Mouse (Mus musculus) hindbrain, embryonic 11.5 days (tissue): ENCODE measurements around the gene Scgb2b18. TPM values are rescaled to one million over a fixed set of nuclear protein-coding genes. Genes with fewer than 3 reads are reported as not detected.
"Not testable (repeated sequence)": the region's sequence is repeated elsewhere in the genome, so short reads cannot be mapped to it uniquely, and the experiment has no call there.

Experiments used
- ATAC-seq: fragments of 200-750 bp; cut with Nextera tagmentation; 2 replicates; pipeline ENCODE4 v1.8.0; 2017; ENCODE audit warnings: mild to moderate bottlenecking, moderate TSS enrichment, moderate library complexity; ENCODE audit not compliant: low FRiP score
- DNase-seq: peaks from one replicate; pipeline ENCODE4 v3.0.0-alpha.2; 2015; ENCODE audit warnings: low spot score
- H3K27ac ChIP-seq: fragments of 300-500 bp; sonication (generic); 2 replicates; pipeline ENCODE4 v1.5.1; 2014; ENCODE audit warnings: mild to moderate bottlenecking, low read depth, low read length
- H3K27me3 ChIP-seq: fragments of 300-500 bp; sonication (generic); 2 replicates; pipeline ENCODE4 v1.6.1; 2014; ENCODE audit warnings: mild to moderate bottlenecking, low read length, moderate library complexity, mixed read lengths; ENCODE audit not compliant: control insufficient read depth, insufficient read depth
- H3K36me3 ChIP-seq: fragments of 300-500 bp; sonication (generic); 2 replicates; pipeline ENCODE4 v1.6.1; 2014; ENCODE audit warnings: mild to moderate bottlenecking, low read length, moderate library complexity, mixed read lengths; ENCODE audit not compliant: control insufficient read depth, insufficient read depth
- H3K4me1 ChIP-seq: fragments of 300-500 bp; sonication (generic); replicated peaks from 2 replicates; pipeline ENCODE4 v1.6.1; 2014; ENCODE audit warnings: low read length, mixed read lengths; ENCODE audit not compliant: control insufficient read depth, insufficient read depth
- H3K4me2 ChIP-seq: fragments of 300-500 bp; sonication (generic); replicated peaks from 2 replicates; pipeline ENCODE4 v1.6.1; 2014; ENCODE audit warnings: mild to moderate bottlenecking, low read depth, low read length
- H3K4me3 ChIP-seq: fragments of 300-500 bp; sonication (generic); 2 replicates; pipeline ENCODE4 v1.5.1; 2014; ENCODE audit warnings: low read depth, low read length
- H3K9ac ChIP-seq: fragments of 300-500 bp; sonication (generic); 2 replicates; pipeline ENCODE4 v1.6.1; 2014; ENCODE audit warnings: low read depth, low read length
- H3K9me3 ChIP-seq: fragments of 300-500 bp; sonication (generic); 2 replicates; pipeline ENCODE4 v1.6.1; 2016; ENCODE audit warnings: low read length; ENCODE audit not compliant: control insufficient read depth
- WGBS: fragments of 180-500 bp; shearing (Covaris S2); extraction: QIAGEN DNeasy Blood & Tissue Kit; methylation state at CpG from one replicate; pipeline ENCODE4 v1.1.7; 2014; 5-methylcytosine and 5-hydroxymethylcytosine counted together
- polyA plus RNA-seq: library from polyadenylated mRNA; unstranded; fragments of >200 nt; fragmentation: Nextera tagmentation; extraction: Ambion mirVana; gene quantifications from 2 replicates; pipeline ENCODE4 v1.2.1, GENCODE M21; 2014

Gene Scgb2b18
- not detected in 2 replicates for polyA plus RNA-seq

DNA sequence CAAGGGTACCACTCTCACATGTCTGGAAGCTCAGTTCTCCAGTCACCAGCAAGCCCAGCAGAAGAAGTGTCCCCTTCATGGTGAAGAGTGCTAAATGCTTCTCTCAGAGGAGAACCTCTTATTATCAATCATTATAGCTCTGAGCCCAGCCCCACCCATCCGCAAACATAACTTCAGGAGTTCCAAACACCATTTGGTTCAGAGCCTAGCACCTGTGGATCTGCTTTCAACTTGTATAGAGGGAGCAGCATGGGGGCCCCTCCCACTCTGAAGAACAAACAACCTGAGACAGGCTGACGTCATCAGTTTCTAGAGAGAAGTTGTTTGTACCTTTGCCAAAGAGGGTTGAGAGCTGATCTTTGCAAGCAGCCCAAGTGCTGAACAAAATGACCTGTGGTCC, at the start of gene Scgb2b18:
Scgb2b18 (minus strand) TSS at position 101 of the 400 bp plus-strand sequence.
- H3K4me2 ChIP-seq, H3K27me3 ChIP-seq, H3K4me3 ChIP-seq, H3K9me3 ChIP-seq, H3K36me3 ChIP-seq, H3K9ac ChIP-seq, H3K4me1 ChIP-seq, ATAC-seq, H3K27ac ChIP-seq, DNase-seq: not testable (repeated sequence)
- 77% methylated on average over 2 of the region's 2 CpGs for WGBS

DNA sequence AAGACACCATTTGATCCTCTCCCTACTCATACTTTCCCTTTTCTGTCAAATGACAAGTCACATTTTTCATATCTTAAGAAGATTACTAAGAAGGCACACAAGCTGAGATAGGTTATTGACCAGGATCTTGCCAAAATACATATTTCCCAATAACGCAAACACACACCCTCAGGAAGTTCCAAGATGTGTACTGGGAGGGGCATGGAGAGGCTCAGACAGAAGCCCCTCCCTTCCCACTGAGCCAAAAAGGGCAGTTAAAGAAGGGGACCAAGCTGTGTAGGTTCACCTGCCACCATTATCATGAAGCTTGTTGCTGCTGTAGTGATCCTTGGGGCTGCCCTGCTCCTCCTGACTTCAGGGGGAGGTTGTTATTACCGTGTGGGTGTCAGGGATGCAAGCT, 11.6 kb upstream of the Scgb2b18 start, which contains the start of gene Scgb1b18:
Scgb1b18 (plus strand) TSS at position 301 of the 400 bp plus-strand sequence.
- H3K4me2 ChIP-seq, H3K27me3 ChIP-seq, H3K36me3 ChIP-seq, H3K4me3 ChIP-seq, ATAC-seq, H3K9me3 ChIP-seq, H3K9ac ChIP-seq, H3K4me1 ChIP-seq, H3K27ac ChIP-seq, DNase-seq: not testable (repeated sequence)
- no CpG with 5 or more reads among the region's 2 CpGs for WGBS

Other genes with a start within 250 kb of the Scgb2b18 start
- gene Scgb2b17, start 117.3 kb downstream of the Scgb2b18 start, polyA plus RNA-seq = not detected in 2 replicates
- gene Scgb1b17, start 110.4 kb downstream of the Scgb2b18 start, polyA plus RNA-seq = not detected in 2 replicates
- gene Scgb1b18, start 11.7 kb upstream of the Scgb2b18 start, polyA plus RNA-seq = not detected in 2 replicates
- gene Scgb2b19, start 106.5 kb upstream of the Scgb2b18 start, polyA plus RNA-seq = not detected in 2 replicates
- gene Scgb1b19, start 113.4 kb upstream of the Scgb2b18 start, polyA plus RNA-seq = not detected in 2 replicates
- gene Scgb2b20, start 192.5 kb upstream of the Scgb2b18 start, polyA plus RNA-seq = not detected in 2 replicates
- not detected in 2 replicates for gene Scgb1b20, start 199.4 kb upstream of the Scgb2b18 start, polyA plus RNA-seq